Mouse (Mus musculus) C2C12 (cell line): ENCODE results near the gene Grin2a.

Experiments used
- CEBPB ChIP-seq: IDR thresholded peaks from one replicate; pipeline ENCODE4 v1.6.1; 2011; ENCODE audit warnings: low read depth, mild to moderate bottlenecking, control low read depth, moderate library complexity
- CTCF ChIP-seq: IDR thresholded peaks from one replicate; pipeline ENCODE4 v1.5.1; 2011; ENCODE audit not compliant: control insufficient read depth, insufficient read depth, insufficient read length
- FOSL1 ChIP-seq: IDR thresholded peaks from one replicate; pipeline ENCODE4 v1.8.0; 2011; ENCODE audit warnings: mild to moderate bottlenecking, low read length; ENCODE audit not compliant: poor library complexity, insufficient read depth, severe bottlenecking
- MAX ChIP-seq: IDR thresholded peaks from one replicate; pipeline ENCODE4 v1.6.1; 2011; ENCODE audit warnings: mild to moderate bottlenecking, control low read depth
- MYOD1 ChIP-seq: IDR thresholded peaks from one replicate; pipeline ENCODE4 v1.6.1; 2011; ENCODE audit warnings: low read depth; ENCODE audit not compliant: control insufficient read depth, insufficient read length
- MYOG ChIP-seq: IDR thresholded peaks from one replicate; pipeline ENCODE4 v1.6.1; 2011; ENCODE audit not compliant: control insufficient read depth, insufficient read length; ENCODE audit errors: extremely low read depth
- USF1 ChIP-seq: IDR thresholded peaks from one replicate; pipeline ENCODE4 v1.6.1; 2011; ENCODE audit warnings: low read depth, mild to moderate bottlenecking, control low read depth, moderate library complexity

DNA sequence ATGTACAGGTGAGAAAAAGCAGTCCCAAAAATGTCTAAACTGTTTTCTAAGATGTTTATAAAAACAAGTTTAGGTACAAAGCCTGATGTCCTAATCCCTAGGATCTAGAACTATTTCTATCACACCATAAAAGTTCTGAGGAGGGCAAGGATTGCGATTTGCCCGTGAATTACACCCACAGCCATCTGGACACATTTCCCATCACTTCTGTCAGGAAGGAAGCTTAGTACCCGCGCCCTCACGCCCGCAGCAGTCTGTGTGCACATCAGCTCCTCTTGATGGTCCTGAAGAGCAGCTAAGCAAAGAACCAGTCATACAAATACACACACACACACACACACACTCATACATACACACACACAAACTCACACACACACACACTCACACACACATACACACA lies 252.9 kb downstream of the Grin2a start:
- TF ChIP-seq CTCF (no peak), MAX (no peak), MYOD1 (no peak), CEBPB (no peak), MYOG (no peak), USF1 (no peak), FOSL1 (no peak)
